Mouse (Mus musculus) lung, postnatal 0 days (tissue): Measurements from ENCODE around the gene Ppp3ca. TPM values are rescaled to one million over a fixed set of nuclear protein-coding genes. Genes with fewer than 3 reads are reported as not detected.

Source experiments
- ATAC-seq: fragments of 200-750 bp; cut with Nextera tagmentation; 2 replicates; pipeline ENCODE4 v1.8.0; 2017; ENCODE audit warnings: moderate library complexity
- DNase-seq: peaks from one replicate; pipeline ENCODE4 v3.0.0-alpha.2; 2016; ENCODE audit warnings: low spot score
- H3K27ac ChIP-seq: fragments of 300-500 bp; sonication (generic); 2 replicates; pipeline ENCODE4 v1.5.1; 2014; ENCODE audit warnings: antibody characterized with exemption, mild to moderate bottlenecking, low read length, mixed read lengths
- H3K27me3 ChIP-seq: fragments of 300-500 bp; sonication (generic); replicated peaks from 2 replicates; pipeline ENCODE4 v1.6.1; 2014; ENCODE audit warnings: low read length, mixed read lengths; ENCODE audit not compliant: insufficient read depth
- H3K36me3 ChIP-seq: fragments of 300-500 bp; sonication (generic); 2 replicates; pipeline ENCODE4 v1.6.1; 2014; ENCODE audit warnings: low read length, mixed read lengths; ENCODE audit not compliant: insufficient read depth
- H3K4me1 ChIP-seq: fragments of 300-500 bp; sonication (generic); 2 replicates; pipeline ENCODE4 v1.6.1; 2014; ENCODE audit warnings: antibody characterized with exemption, low read depth, low read length, mixed read lengths; ENCODE audit not compliant: insufficient read depth
- H3K4me2 ChIP-seq: fragments of 300-500 bp; sonication (generic); replicated peaks from 2 replicates; pipeline ENCODE4 v1.6.1; 2014; ENCODE audit warnings: low read depth, mild to moderate bottlenecking, low read length, moderate library complexity, mixed read lengths
- H3K4me3 ChIP-seq: fragments of 300-500 bp; sonication (generic); 2 replicates; pipeline ENCODE4 v1.5.1; 2014; ENCODE audit warnings: low read depth, low read length
- H3K9ac ChIP-seq: fragments of 300-500 bp; sonication (generic); replicated peaks from 2 replicates; pipeline ENCODE4 v1.6.1; 2014; ENCODE audit warnings: low read depth, mild to moderate bottlenecking
- H3K9me3 ChIP-seq: fragments of 300-500 bp; sonication (generic); 2 replicates; pipeline ENCODE4 v1.6.1; 2016; ENCODE audit warnings: low read length, mixed read lengths
- CTCF ChIP-seq: IDR thresholded peaks from 2 replicates; pipeline ENCODE4 v1.5.1; 2016; ENCODE audit warnings: antibody characterized with exemption, mild to moderate bottlenecking
- EP300 ChIP-seq: IDR thresholded peaks from 2 replicates; pipeline ENCODE4 v1.6.1; 2016; ENCODE audit warnings: antibody characterized with exemption, mild to moderate bottlenecking, control low read depth
- WGBS: fragments of 180-500 bp; shearing (Covaris S2); extraction: QIAGEN DNeasy Blood & Tissue Kit; methylation state at CpG from one replicate; pipeline ENCODE4 v1.1.7; 2014; 5-methylcytosine and 5-hydroxymethylcytosine counted together
- polyA plus RNA-seq: library from polyadenylated mRNA; unstranded; fragments of >200 nt; fragmentation: Nextera tagmentation; extraction: Ambion mirVana; gene quantifications from 2 replicates; pipeline ENCODE4 v1.2.1, GENCODE M21; 2015

The Ppp3ca gene
- polyA plus RNA-seq, 1 experiment from 2014 or later, result 105 TPM

DNA sequence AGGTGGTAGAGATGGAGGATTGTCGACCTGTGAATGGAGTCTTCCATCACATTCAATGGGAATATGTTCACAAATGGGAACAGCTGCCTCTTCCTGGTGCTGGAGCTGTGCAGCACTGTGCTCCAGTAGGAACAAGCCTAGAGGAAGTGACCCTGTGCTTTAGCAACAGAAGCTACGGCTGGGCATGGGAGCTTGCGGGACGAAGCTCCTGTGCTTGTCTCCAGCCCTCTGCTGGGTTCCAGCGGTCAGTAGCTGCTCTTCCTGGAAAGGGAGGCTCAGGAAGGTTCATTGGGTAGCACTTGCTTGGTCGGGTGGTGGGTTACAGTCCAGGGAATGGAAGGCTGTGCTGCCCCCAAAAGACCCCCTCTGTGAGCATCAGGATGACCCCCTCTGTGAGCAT, 46.3 kb downstream of the Ppp3ca start:
- no peaks in the 10 kb centered on the region; the same call in none of the 2 replicates for H3K4me1 ChIP-seq
- 67% methylated on average over 6 of the region's 6 CpGs for WGBS
- H3K4me3 ChIP-seq, result no peak overlapping the region

DNA sequence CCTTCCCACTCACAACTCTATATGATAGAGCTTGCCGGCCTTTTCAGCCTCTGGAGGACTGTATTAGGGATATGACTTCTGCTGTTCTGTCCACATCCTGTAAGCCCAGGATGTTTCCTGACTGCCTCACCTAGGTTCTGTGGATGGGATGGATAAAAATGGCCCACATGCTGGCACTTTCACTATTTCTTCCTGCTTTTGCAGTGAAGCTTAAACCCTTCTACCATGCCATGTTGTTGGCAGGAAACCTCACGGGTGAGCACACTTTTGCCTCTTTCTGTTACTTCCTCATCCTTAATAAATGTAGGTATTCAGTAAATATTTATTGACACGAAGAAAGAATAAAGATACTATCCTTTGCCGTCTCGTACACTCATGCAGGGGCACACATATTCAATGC, 48.5 kb downstream of the Ppp3ca start:
- H3K9me3 ChIP-seq, result no peaks in the 10 kb centered on the region
- no peaks in the 10 kb centered on the region; the same call in none of the 2 replicates for H3K4me1 ChIP-seq
- no peak overlapping the region for H3K9ac ChIP-seq
- H3K4me2 ChIP-seq, result no peak overlapping the region
- WGBS, result 81% methylated on average over 5 of the region's 5 CpGs
- no peak overlapping the region for H3K27ac ChIP-seq
- DNase-seq, result no peak
- H3K36me3 ChIP-seq, result no peaks in the 10 kb centered on the region
- TF ChIP-seq EP300 (no peak), CTCF (no peak)
- ATAC-seq, result no peak
- H3K27me3 ChIP-seq, result no peaks in the 10 kb centered on the region
- H3K4me3 ChIP-seq, result no peak overlapping the region

More for the DNA sequence above, 46.3 kb downstream of the Ppp3ca start:
- Histone ChIP-seq H3K9ac (no peak overlapping the region), H3K27ac (no peak overlapping the region), H3K4me2 (no peak overlapping the region), H3K9me3 (no peaks in the 10 kb centered on the region), H3K36me3 (no peaks in the 10 kb centered on the region), H3K27me3 (no peaks in the 10 kb centered on the region)
- ATAC-seq (no peak), DNase-seq (peak; percentile 4)
- TF ChIP-seq EP300 (no peak), CTCF (no peak)

DNA sequence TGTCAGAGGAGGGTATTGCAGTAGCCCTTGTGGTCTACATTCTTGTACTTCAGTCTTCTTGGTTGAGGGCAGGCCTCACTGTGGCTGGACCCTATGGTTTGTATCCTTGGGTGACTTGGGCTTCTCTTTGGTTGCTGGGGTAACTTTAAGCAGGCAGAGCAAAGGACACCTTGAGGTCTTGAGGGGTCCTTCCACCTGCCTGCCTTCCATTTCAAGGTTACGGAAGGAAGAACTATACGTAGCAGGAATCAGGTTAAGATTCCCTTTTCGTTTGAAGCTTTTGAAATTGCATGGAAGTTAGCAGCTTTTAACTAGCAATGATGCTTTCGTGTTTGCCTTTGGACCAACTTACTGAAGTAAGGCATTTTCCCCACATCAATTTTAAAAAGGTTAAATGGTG, 51.3 kb downstream of the Ppp3ca start:
- WGBS, result 86% methylated on average over 4 of the region's 4 CpGs
- TF ChIP-seq CTCF, result no peak
- TF ChIP-seq EP300, result no peak
- Histone ChIP-seq H3K9me3 (no peaks in the 10 kb centered on the region), H3K4me3 (no peak overlapping the region), H3K27ac (0 out of 2 replicates have a peak overlapping the region, but pooled peaks have one; percentile 17), H3K27me3 (no peaks in the 10 kb centered on the region), H3K4me2 (no peak overlapping the region), H3K36me3 (no peaks in the 10 kb centered on the region), H3K4me1 (peaks cover 10% of the 10 kb centered on the region), H3K9ac (no peak overlapping the region)
- no peak for DNase-seq
- ATAC-seq, result no peak

DNA sequence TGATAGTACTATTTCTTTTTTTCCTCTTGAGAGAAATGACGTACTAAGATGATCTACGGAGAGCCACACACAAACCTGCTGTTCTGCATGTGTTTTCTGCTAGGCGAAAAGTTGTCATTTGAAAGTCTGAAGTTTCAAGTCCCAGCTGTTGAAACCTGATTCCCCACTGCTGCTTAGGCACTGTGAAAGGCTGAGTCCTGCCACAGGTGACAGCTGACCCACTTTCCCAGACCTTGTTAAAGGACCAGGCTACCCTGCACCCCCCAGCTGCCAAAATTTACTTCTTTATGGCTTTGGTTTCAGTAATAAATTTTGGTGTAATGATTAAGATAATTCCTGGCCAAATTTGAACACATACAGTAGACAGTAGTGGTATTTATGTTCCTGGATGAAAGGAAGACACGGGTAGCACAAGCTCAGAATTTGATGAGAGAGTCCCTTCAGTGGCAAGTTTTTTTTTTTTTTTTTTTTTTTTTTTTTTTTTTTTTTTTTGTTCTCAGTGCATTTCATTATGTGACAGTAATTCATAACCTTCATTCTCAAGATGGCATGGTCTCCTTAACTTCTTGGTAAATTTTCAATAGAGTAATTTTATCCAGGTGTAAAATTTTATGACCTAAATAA, 52.0 kb downstream of the Ppp3ca start:
- no peak for ATAC-seq
- WGBS, result 66% methylated on average over 4 of the region's 4 CpGs
- TF ChIP-seq EP300 (no peak), CTCF (no peak)

DNA sequence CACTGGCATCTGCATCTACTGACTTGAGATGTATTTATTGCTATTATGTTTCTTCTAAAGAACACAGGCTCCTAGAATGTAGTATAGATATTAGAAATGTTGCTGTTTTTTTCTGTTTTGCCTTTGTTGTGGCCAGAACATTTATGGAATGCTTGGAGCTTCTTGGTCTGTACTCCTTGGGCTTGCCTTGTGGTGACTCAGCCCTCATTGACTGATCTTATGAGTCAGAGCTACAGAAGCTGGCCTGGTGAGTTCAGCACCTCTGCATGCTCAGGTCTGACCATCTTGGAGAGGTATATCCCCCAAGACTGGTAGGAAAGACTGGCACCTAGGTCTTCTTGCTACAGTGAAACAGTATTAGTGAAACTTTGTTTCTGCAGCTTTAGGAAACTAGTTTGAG, 52.6 kb downstream of the Ppp3ca start:
- Histone ChIP-seq H3K9ac (no peak overlapping the region), H3K9me3 (no peaks in the 10 kb centered on the region), H3K36me3 (no peaks in the 10 kb centered on the region), H3K4me2 (no peak overlapping the region), H3K4me3 (no peak overlapping the region), H3K4me1 (peaks cover 10% of the 10 kb centered on the region), H3K27me3 (no peaks in the 10 kb centered on the region), H3K27ac (no peak overlapping the region)
- TF ChIP-seq EP300 (0 out of 2 replicates have a peak, but pooled peaks have one; percentile 52), CTCF (no peak)
- DNase-seq (peak; percentile 44), ATAC-seq (peak; percentile 78)

More for the DNA sequence above, 52.0 kb downstream of the Ppp3ca start:
- Histone ChIP-seq H3K9ac (no peak overlapping the region), H3K36me3 (no peaks in the 10 kb centered on the region), H3K4me3 (no peak overlapping the region), H3K4me1 (peaks cover 10% of the 10 kb centered on the region), H3K27me3 (no peaks in the 10 kb centered on the region), H3K27ac (no peak overlapping the region), H3K4me2 (no peak overlapping the region), H3K9me3 (no peaks in the 10 kb centered on the region)
- DNase-seq, result no peak

DNA sequence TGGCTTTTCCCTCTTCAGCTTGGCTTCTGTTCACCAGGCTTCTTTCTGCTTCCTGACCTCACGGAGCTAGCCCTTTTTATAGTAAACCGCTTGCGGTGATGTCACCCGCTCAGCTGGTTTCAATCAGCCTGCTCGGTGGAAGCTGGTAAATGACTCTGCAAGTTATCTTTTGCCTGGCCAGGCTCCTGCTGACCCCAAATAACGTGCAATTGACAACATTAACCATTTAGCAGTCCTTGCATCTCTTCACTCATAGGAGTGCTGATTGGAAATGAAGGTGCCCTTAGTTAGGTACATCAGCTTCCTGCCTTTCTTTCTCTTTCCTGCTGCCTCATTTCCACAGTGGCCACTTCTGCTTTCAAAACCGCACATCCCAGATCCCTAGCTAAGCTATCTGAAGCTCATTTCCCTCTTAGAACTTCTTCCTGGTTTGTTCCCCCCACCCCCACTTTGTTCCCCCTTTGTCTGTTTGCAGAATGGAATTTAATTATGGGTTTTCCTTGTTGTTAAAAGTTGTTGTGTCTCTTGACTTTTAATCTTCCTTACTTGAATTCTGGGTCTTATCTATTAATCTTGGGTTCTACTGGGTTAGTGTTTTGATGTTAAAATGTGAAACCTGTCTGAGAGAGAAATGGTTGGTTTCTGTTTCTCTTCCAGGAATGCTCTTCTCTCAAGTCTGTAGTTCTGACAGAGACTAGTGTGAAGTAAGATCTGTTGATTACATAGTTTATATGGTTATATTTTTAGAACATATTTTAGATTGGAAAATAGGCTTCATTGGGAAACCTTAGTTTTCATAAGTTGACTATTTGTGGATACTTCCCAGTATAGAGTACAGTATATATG, 55.6 kb downstream of the Ppp3ca start:
- Histone ChIP-seq H3K4me3 (no peak overlapping the region), H3K4me1 (peaks cover 10% of the 10 kb centered on the region; the same call in 1 of the 2 replicates), H3K4me2 (peak overlapping the region; percentile 30; the same call in 1 of the 2 replicates), H3K9me3 (no peaks in the 10 kb centered on the region), H3K27ac (peak overlapping the region; percentile 54), H3K9ac (no peak overlapping the region), H3K27me3 (no peaks in the 10 kb centered on the region), H3K36me3 (no peaks in the 10 kb centered on the region)
- TF ChIP-seq CTCF (no peak), EP300 (no peak)
- 33% methylated on average over 7 of the region's 7 CpGs for WGBS
- peak; percentile 64 for DNase-seq
- peak; percentile 32; the same call in 1 of the 2 replicates for ATAC-seq
